Mouse (Mus musculus): ENCODE results near the gene Car6. TPM values are rescaled to one million over a fixed set of nuclear protein-coding genes. Genes with fewer than 3 reads are reported as not detected.

Car6 gene
- total RNA-seq (2023) = not detected in 4 replicates

DNA sequence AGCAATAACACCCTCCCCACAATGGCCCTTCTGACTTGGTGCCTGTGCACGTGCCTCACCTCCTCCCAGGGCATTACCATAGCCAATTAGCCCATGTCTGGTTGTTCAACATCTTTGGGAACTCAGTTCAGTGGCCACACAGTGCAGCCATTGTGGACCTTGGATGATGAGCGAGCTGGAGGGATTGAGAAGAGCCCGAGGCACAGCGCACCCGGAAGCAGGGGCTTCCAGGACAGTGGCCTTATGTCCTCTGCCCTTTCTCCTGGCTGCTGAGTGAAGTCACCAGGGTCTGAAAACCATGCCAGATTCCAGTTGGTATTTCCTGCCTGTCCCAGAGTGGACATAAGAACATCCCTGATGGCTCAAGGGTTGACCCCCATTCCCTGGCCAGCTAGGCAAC lies at the start of gene Car6:
Gene Car6, minus strand, starts transcription at position 101 of the 400 bp plus-strand sequence.

GRCm38 (mm10) chr4:150236521-150237481 lies 35.7 kb upstream of the Car6 start, which contains the start of gene Eno1:
Eno1 (plus strand) TSS chr4:150236721.

Other genes with a start within 250 kb of the Car6 start
- gene Spsb1, start 246.3 kb downstream of the Car6 start, total RNA-seq (2023) = 2.5 to 3.3 TPM (median 2.8 TPM) in 4 replicates
- gene H6pd, start 192.3 kb downstream of the Car6 start, total RNA-seq (2023) = 11.7 to 14.2 TPM (median 12.7 TPM) in 4 replicates
- gene Gpr157, start 114.0 kb downstream of the Car6 start, total RNA-seq (2023) = 0.94 to 1.4 TPM (median 1.1 TPM) in 4 replicates
- gene Slc2a5, start 82.0 kb downstream of the Car6 start, total RNA-seq (2023) = not detected in 4 replicates
- gene Slc2a7, start 52.4 kb downstream of the Car6 start, total RNA-seq (2023) = not detected in 4 replicates
- 107 to 121 TPM (median 113 TPM) in 4 replicates for gene Eno1, start 35.4 kb upstream of the Car6 start, total RNA-seq (2023)
- gene Rere, start 80.3 kb upstream of the Car6 start, total RNA-seq (2023) = 192 to 204 TPM (median 199 TPM) in 4 replicates

All from B cell, adult 62 days (primary cell).